Mouse (Mus musculus) myocyte (in vitro differentiated cells): ENCODE measurements around the gene AI597479.

Source experiments
- E2F4 ChIP-seq: IDR thresholded peaks from one replicate; pipeline ENCODE4 v1.6.1; 2011; ENCODE audit warnings: mild to moderate bottlenecking, control low read depth, moderate library complexity; ENCODE audit not compliant: insufficient read depth
- MAX ChIP-seq: IDR thresholded peaks from one replicate; pipeline ENCODE4 v1.6.1; 2011; ENCODE audit warnings: low read depth, mild to moderate bottlenecking, control low read depth
- POLR2A ChIP-seq: IDR thresholded peaks from one replicate; pipeline ENCODE4 v1.6.1; 2011; ENCODE audit warnings: low read depth, mild to moderate bottlenecking, control low read depth, moderate library complexity; ENCODE audit not compliant: insufficient read length
- TCF12 ChIP-seq: IDR thresholded peaks from one replicate; pipeline ENCODE4 v1.6.1; 2011; ENCODE audit warnings: mild to moderate bottlenecking, control low read depth; ENCODE audit not compliant: poor library complexity, insufficient read depth, severe bottlenecking

DNA sequence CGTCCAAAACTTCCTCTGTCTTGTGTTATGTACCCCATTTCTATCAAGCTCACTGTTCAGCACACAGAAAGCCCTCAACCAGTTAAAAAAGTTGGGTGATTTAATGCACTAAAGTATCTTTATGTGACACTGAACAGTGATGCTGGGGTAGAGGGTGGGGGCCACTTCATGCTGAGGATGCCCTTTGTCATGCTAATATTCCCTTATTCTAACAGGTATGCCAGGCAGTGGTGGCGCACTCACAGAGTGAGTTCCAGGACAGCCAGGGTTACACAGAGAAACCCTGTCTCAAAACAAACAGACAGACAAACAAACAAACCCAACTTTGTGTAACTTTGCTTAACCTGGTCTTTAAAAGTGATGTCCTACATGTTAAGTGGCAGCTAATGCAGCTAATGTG is 4.3 kb upstream of the AI597479 start:
- no peak for TF ChIP-seq POLR2A
- no peak for TF ChIP-seq TCF12
- TF ChIP-seq MAX, result no peak
- no peak for TF ChIP-seq E2F4
